In genomic region chr6:83831606-83832123, GRCm38 (mm10) we compare ENCODE assay signal across 8 mouse cellular contexts. TPM values are rescaled to one million over a fixed set of nuclear protein-coding genes. Genes with fewer than 3 reads are reported as not detected.
A peak's percentile ranks its signal among the peaks of the same experiment; 100 is the strongest.
DNase-seq lines count a peak whose midpoint lies in the region; ATAC-seq lines count a peak whose summit lies in the region.

TSS of gene Paip2b (minus strand) at chr6:83831741.

- peak within 1 kb of the TSS; percentile 67 for H3K4me3 ChIP-seq in lung, embryonic 16.5 days (ENCODE audit: low read length)

- peak; percentile 98 to 99 for ATAC-seq in hematopoietic stem cell, adult 5-6 weeks (replicated peaks in 1 of 2; ENCODE audit: insufficient read depth in 1 of 2, low FRiP score in 2 of 2, low TSS enrichment in 1 of 2, low read depth in 1 of 2, poor library complexity in 2 of 2, severe bottlenecking in 2 of 2)
- ATAC-seq in lung, embryonic 16.5 days (ENCODE audit: low read depth), result peak; percentile 99

- peak within 1 kb of the TSS; percentile 96 for H3K4me2 ChIP-seq in lung, embryonic 16.5 days (ENCODE audit: low read depth, low read length)

- no peaks in the 10 kb centered on the region for H3K27me3 ChIP-seq in lung, embryonic 16.5 days (ENCODE audit: control insufficient read depth, insufficient read depth, low read depth, low read length)

- H3K4me1 ChIP-seq in lung, embryonic 16.5 days (replicated peaks; ENCODE audit: control insufficient read depth, insufficient read depth, low read length), result peaks cover 3% of the 10 kb centered on the region; the same call in 1 of the 2 replicates

- no peaks in the 10 kb centered on the region for H3K36me3 ChIP-seq in lung, embryonic 16.5 days (ENCODE audit: control insufficient read depth, insufficient read depth, low read length)

- WGBS in lung, embryonic 16.5 days, result under 1% methylated on average over 37 of the region's 37 CpGs

- peak; percentile 99 for DNase-seq in MEL-GATA-1-ER (ENCODE audit: extremely low read depth, low read depth)
- DNase-seq in cerebellum, adult 8-10 months, result peak; percentile 99
- peak; percentile 100 for DNase-seq in forelimb bud, embryonic 11.5 days (ENCODE audit: low read depth, low spot score)
- peak; percentile 99 for DNase-seq in layer of hippocampus, adult 9-10 months (ENCODE audit: low spot score)
- peak; percentile 90 for DNase-seq in ovary, postnatal 10 days (ENCODE audit: low spot score)
- DNase-seq in thymus, postnatal 10 days (ENCODE audit: low spot score in 2 of 2), result peak; percentile 97 to 98

- H3K9ac ChIP-seq in lung, embryonic 16.5 days (ENCODE audit: low read length), result peak within 1 kb of the TSS; percentile 77

- no peaks in the 10 kb centered on the region for H3K9me3 ChIP-seq in lung, embryonic 16.5 days (ENCODE audit: control insufficient read depth, low read length)

- H3K27ac ChIP-seq in lung, embryonic 16.5 days (ENCODE audit: low read length), result peak within 1 kb of the TSS; percentile 86

RNA-seq across cellular contexts. Expression of gene Paip2b, which starts in this region (rescaled TPM):
- total RNA-seq in hematopoietic stem cell, adult 5-6 weeks (2017), result 24.9 and 35.6 TPM in 2 replicates
- polyA plus RNA-seq in lung, embryonic 16.5 days (2015; fragmentation: Nextera tagmentation; extraction: Ambion mirVana), result 17.4 and 18.2 TPM in 2 replicates

Comparison
In these comparisons a context has a peak if more than half of its experiments do, and no peak if none do; other contexts are left out.
1. Peak in every context shown above with its lines: DNase-seq, ATAC-seq, H3K4me3 ChIP-seq and H3K27ac ChIP-seq.